Mouse (Mus musculus): Measurements from ENCODE around the gene Perm1. TPM values are rescaled to one million over a fixed set of nuclear protein-coding genes. Genes with fewer than 3 reads are reported as not detected.

Perm1 gene
- total RNA-seq, 2 experiments from 2014 or later, result 142 to 265 TPM

- H3K27ac ChIP-seq, result peak within 1 kb of the TSS; percentile 90
- no peak for TF ChIP-seq CTCF (IDR thresholded peaks at IDR 0.05)
- H3K4me3 ChIP-seq, result peak within 1 kb of the TSS; percentile 92
- DNase-seq, result peak; percentile 88
- intact Hi-C loops (cut with DNase I), result loop anchor here (2.0 kb wide), 1 partner anchor 32 kb away; the partner anchor contains the start of gene AW011738
Measured at GRCm38 (mm10) chr4:156234701-156235213, 19.1 kb downstream of the Perm1 start, which contains the start of gene Plekhn1. Gene Plekhn1, minus strand, starts transcription at chr4:156234857.

- no peak for DNase-seq
- intact Hi-C loops (cut with DNase I), result loop anchor here (2.0 kb wide), 1 partner anchor 33 kb away; the partner anchor contains the start of gene AW011738
- peak; percentile 22; the same call in 1 of the 2 replicates for TF ChIP-seq CTCF (IDR thresholded peaks at IDR 0.05)
- H3K27ac ChIP-seq, result peak overlapping the region; percentile 87
- peak overlapping the region; percentile 92 for H3K4me3 ChIP-seq
Measured at GRCm38 (mm10) chr4:156235360-156235770, 19.7 kb downstream of the Perm1 start.

GRCm38 (mm10) chr4:156235808-156236533 lies 20.3 kb downstream of the Perm1 start, which contains the start of gene Noc2l:
Gene Noc2l, plus strand, starts transcription at chr4:156236010.
- Histone ChIP-seq H3K4me3 (peak within 1 kb of the TSS; percentile 92), H3K27ac (peak within 1 kb of the TSS; percentile 90)
- intact Hi-C loops (cut with DNase I), result loop anchor here (2.0 kb wide), 1 partner anchor 33 kb away; the partner anchor contains the start of gene AW011738
- DNase-seq, result peak; percentile 96
- no peak for TF ChIP-seq CTCF (IDR thresholded peaks at IDR 0.05)

- Histone ChIP-seq H3K4me3 (peak overlapping the region; percentile 92), H3K27ac (no peak overlapping the region)
- intact Hi-C loops (cut with DNase I), result no loop called here
- no peak for TF ChIP-seq CTCF (IDR thresholded peaks at IDR 0.05)
- no peak for DNase-seq
Measured at GRCm38 (mm10) chr4:156236651-156237447, 21.2 kb downstream of the Perm1 start.

- Histone ChIP-seq H3K4me3 (no peak overlapping the region), H3K27ac (no peak overlapping the region)
- TF ChIP-seq CTCF (IDR thresholded peaks at IDR 0.05), result no peak
- intact Hi-C loops (cut with DNase I), result no loop called here
- DNase-seq, result no peak
Measured at GRCm38 (mm10) chr4:156249567-156249966, 33.9 kb downstream of the Perm1 start.

- DNase-seq, result no peak
- no peak for TF ChIP-seq CTCF (IDR thresholded peaks at IDR 0.05)
- intact Hi-C loops (cut with DNase I), result no loop called here
Measured at GRCm38 (mm10) chr4:156251081-156251480, 35.4 kb downstream of the Perm1 start.

GRCm38 (mm10) chr4:156252140-156252539 lies 36.5 kb downstream of the Perm1 start:
- no peak overlapping the region for H3K4me3 ChIP-seq
- TF ChIP-seq CTCF (IDR thresholded peaks at IDR 0.05), result no peak
- intact Hi-C loops (cut with DNase I), result no loop called here
- DNase-seq, result no peak
- no peak overlapping the region for H3K27ac ChIP-seq

More at GRCm38 (mm10) chr4:156251081-156251480, 35.4 kb downstream of the Perm1 start:
- Histone ChIP-seq H3K4me3 (no peak overlapping the region), H3K27ac (no peak overlapping the region)

GRCm38 (mm10) chr4:156252619-156253018 lies 37.0 kb downstream of the Perm1 start:
- intact Hi-C loops (cut with DNase I), result no loop called here
- no peak for DNase-seq
- no peak overlapping the region for H3K27ac ChIP-seq
- H3K4me3 ChIP-seq, result no peak overlapping the region
- no peak for TF ChIP-seq CTCF (IDR thresholded peaks at IDR 0.05)

- no peak for TF ChIP-seq CTCF (IDR thresholded peaks at IDR 0.05)
- intact Hi-C loops (cut with DNase I), result no loop called here
- no peak for DNase-seq
- Histone ChIP-seq H3K27ac (no peak overlapping the region), H3K4me3 (no peak overlapping the region)
Measured at GRCm38 (mm10) chr4:156253043-156253442, 37.4 kb downstream of the Perm1 start.

- Histone ChIP-seq H3K4me3 (peak overlapping the region; percentile 48), H3K27ac (no peak overlapping the region)
- intact Hi-C loops (cut with DNase I), result no loop called here
Measured at GRCm38 (mm10) chr4:156254361-156255077, 38.9 kb downstream of the Perm1 start.

GRCm38 (mm10) chr4:156255078-156255839 lies 39.6 kb downstream of the Perm1 start, which contains the start of gene Samd11:
Gene Samd11, minus strand, starts transcription at chr4:156255657.
- peak within 1 kb of the TSS; percentile 48 for H3K4me3 ChIP-seq
- DNase-seq, result no peak
- TF ChIP-seq CTCF (IDR thresholded peaks at IDR 0.05), result no peak
- no peak within 1 kb of the TSS for H3K27ac ChIP-seq
- intact Hi-C loops (cut with DNase I), result no loop called here

More at GRCm38 (mm10) chr4:156254361-156255077, 38.9 kb downstream of the Perm1 start:
- TF ChIP-seq CTCF (IDR thresholded peaks at IDR 0.05), result no peak
- DNase-seq, result no peak

Small RNA genes lying within 50 kb of the gene (microRNA-seq; reads per million reads assigned to microRNA genes)
- gene Mir7658, result not detected

Other genes with a start within 250 kb of the Perm1 start
- gene B3galt6, start 223.2 kb upstream of the Perm1 start, total RNA-seq (2021), result 1 to 10 TPM in 1 of 2 experiments, under 1 TPM in 1; 0.92 to 2.0 TPM
- gene Sdf4, start 223.0 kb upstream of the Perm1 start, total RNA-seq (2021), result 10 to 100 TPM; 75.7 to 81.5 TPM
- gene Tnfrsf4, start 202.0 kb upstream of the Perm1 start, total RNA-seq (2021), result 1 to 10 TPM in 1 of 2 experiments, under 1 TPM in 1; 0.75 to 2.1 TPM
- not detected for gene Tnfrsf18, start 189.7 kb upstream of the Perm1 start, total RNA-seq (2021)
- gene Ttll10, start 156.5 kb upstream of the Perm1 start, total RNA-seq (2021), result not detected
- 1 to 10 TPM; 1.9 to 2.3 TPM for gene 9430015G10Rik, start 105.9 kb upstream of the Perm1 start, total RNA-seq (2021)
- not detected for gene Rnf223, start 85.4 kb upstream of the Perm1 start, total RNA-seq (2021)
- 1 to 10 TPM; 6.9 to 8.0 TPM for gene Agrn, start 18.4 kb upstream of the Perm1 start, total RNA-seq (2021)
- gene Isg15, start 15.1 kb upstream of the Perm1 start, total RNA-seq (2021), result 1 to 10 TPM in 1 of 2 experiments, not detected in 1; 1.1 TPM
- 1 to 10 TPM; 4.2 to 4.4 TPM for gene AW011738, start 12.6 kb upstream of the Perm1 start, total RNA-seq (2021)
- gene Plekhn1, start 19.0 kb downstream of the Perm1 start, total RNA-seq (2021), result 1 to 10 TPM; 5.8 to 7.6 TPM
- 10 to 100 TPM; 30.8 to 33.3 TPM for gene Noc2l, start 20.1 kb downstream of the Perm1 start, total RNA-seq (2021)
- gene Samd11, start 39.8 kb downstream of the Perm1 start, total RNA-seq (2021), result not detected
- not detected for gene Vmn2r-ps159, start 115.2 kb downstream of the Perm1 start, total RNA-seq (2021)

Measured in gastrocnemius, adult 2 months (tissue).